Mouse (Mus musculus) forebrain, embryonic 12.5 days (tissue): ENCODE measurements around the gene Prex1. TPM values are rescaled to one million over a fixed set of nuclear protein-coding genes. Genes with fewer than 3 reads are reported as not detected.
"Not testable (repeated sequence)": the region's sequence is repeated elsewhere in the genome, so short reads cannot be mapped to it uniquely, and the experiment has no call there.

Experiments used
- ATAC-seq: fragments of 200-750 bp; cut with Nextera tagmentation; 2 replicates; pipeline ENCODE4 v1.8.0; 2017; ENCODE audit warnings: moderate TSS enrichment; ENCODE audit not compliant: low FRiP score
- H3K27ac ChIP-seq: fragments of 300-500 bp; sonication (generic); 2 replicates; pipeline ENCODE4 v1.5.1; 2016; ENCODE audit warnings: mild to moderate bottlenecking
- H3K27me3 ChIP-seq: fragments of 300-500 bp; sonication (generic); 2 replicates; pipeline ENCODE4 v1.6.1; 2016; ENCODE audit warnings: mild to moderate bottlenecking
- H3K36me3 ChIP-seq: fragments of 300-500 bp; sonication (generic); replicated peaks from 2 replicates; pipeline ENCODE4 v1.6.1; 2016; ENCODE audit warnings: mild to moderate bottlenecking
- H3K4me1 ChIP-seq: fragments of 300-500 bp; sonication (generic); 2 replicates; pipeline ENCODE4 v1.6.1; 2016
- H3K4me2 ChIP-seq: fragments of 300-500 bp; sonication (generic); 2 replicates; pipeline ENCODE4 v1.6.1; 2016; ENCODE audit warnings: mild to moderate bottlenecking, moderate library complexity
- H3K4me3 ChIP-seq: fragments of 300-500 bp; sonication (generic); replicated peaks from 2 replicates; pipeline ENCODE4 v1.5.1; 2016; ENCODE audit warnings: mild to moderate bottlenecking
- H3K9ac ChIP-seq: fragments of 300-500 bp; sonication (generic); 2 replicates; pipeline ENCODE4 v1.6.1; 2016; ENCODE audit warnings: mild to moderate bottlenecking
- H3K9me3 ChIP-seq: fragments of 300-500 bp; sonication (generic); 2 replicates; pipeline ENCODE4 v1.6.1; 2016
- WGBS: fragments of 180-500 bp; shearing (Covaris S2); methylation state at CpG from one replicate; pipeline ENCODE4 v1.1.7; 2016; 5-methylcytosine and 5-hydroxymethylcytosine counted together
- polyA plus RNA-seq: library from polyadenylated mRNA; unstranded; fragments of >200 nt; fragmentation: Nextera tagmentation; extraction: Ambion mirVana; gene quantifications from 2 replicates; pipeline ENCODE4 v1.2.1, GENCODE M21; 2016

Gene Prex1
- polyA plus RNA-seq, 1 experiment from 2014 or later, result 29.9 TPM

GRCm38 (mm10) chr2:166522612-166523120 is 191.0 kb downstream of the Prex1 start:
- WGBS, result 86% methylated on average over 15 of the region's 15 CpGs
- Histone ChIP-seq H3K27me3 (peaks cover 27% of the 10 kb centered on the region), H3K9me3 (no peaks in the 10 kb centered on the region), H3K4me2 (no peak overlapping the region), H3K27ac (no peak overlapping the region), H3K9ac (no peak overlapping the region), H3K4me1 (peaks cover 20% of the 10 kb centered on the region), H3K4me3 (no peak overlapping the region), H3K36me3 (no peaks in the 10 kb centered on the region)
- no peak for ATAC-seq

GRCm38 (mm10) chr2:166521878-166522611 is 191.6 kb downstream of the Prex1 start:
- Histone ChIP-seq H3K9ac (no peak overlapping the region), H3K4me1 (peaks cover 25% of the 10 kb centered on the region), H3K27me3 (peaks cover 27% of the 10 kb centered on the region), H3K4me3 (no peak overlapping the region), H3K36me3 (no peaks in the 10 kb centered on the region), H3K9me3 (no peaks in the 10 kb centered on the region), H3K4me2 (no peak overlapping the region), H3K27ac (no peak overlapping the region)
- ATAC-seq, result no peak
- WGBS, result 45% methylated on average over 16 of the region's 16 CpGs

GRCm38 (mm10) chr2:166521461-166521860 is 192.2 kb downstream of the Prex1 start:
- Histone ChIP-seq H3K4me3 (no peak overlapping the region), H3K27ac (0 out of 2 replicates have a peak overlapping the region, but pooled peaks have one; percentile 2), H3K27me3 (peaks cover 27% of the 10 kb centered on the region), H3K4me2 (no peak overlapping the region), H3K9me3 (no peaks in the 10 kb centered on the region), H3K9ac (no peak overlapping the region), H3K4me1 (peaks cover 31% of the 10 kb centered on the region), H3K36me3 (no peaks in the 10 kb centered on the region)
- ATAC-seq, result no peak
- 87% methylated on average over 5 of the region's 5 CpGs for WGBS

- Histone ChIP-seq H3K9me3 (no peaks in the 10 kb centered on the region), H3K36me3 (no peaks in the 10 kb centered on the region), H3K9ac (no peak overlapping the region), H3K27me3 (peaks cover 34% of the 10 kb centered on the region), H3K4me2 (no peak overlapping the region), H3K4me1 (peaks cover 32% of the 10 kb centered on the region), H3K27ac (no peak overlapping the region), H3K4me3 (no peak overlapping the region)
- ATAC-seq, result no peak
- 91% methylated on average over 12 of the region's 12 CpGs for WGBS
Measured at GRCm38 (mm10) chr2:166520536-166520935, 193.1 kb downstream of the Prex1 start.

GRCm38 (mm10) chr2:166517392-166518174 is 196.0 kb downstream of the Prex1 start:
- not testable (repeated sequence) for H3K4me3 ChIP-seq, H3K9ac ChIP-seq, H3K9me3 ChIP-seq, H3K36me3 ChIP-seq
- under 1% methylated on average over 15 of the region's 17 CpGs for WGBS
- Histone ChIP-seq H3K27ac (peak overlapping the region; percentile 69), H3K4me1 (peaks cover 29% of the 10 kb centered on the region), H3K4me2 (peak overlapping the region; percentile 38), H3K27me3 (peaks cover 54% of the 10 kb centered on the region)
- ATAC-seq, result peak; percentile 76

- H3K9me3 ChIP-seq, result no peaks in the 10 kb centered on the region
- no peak overlapping the region for H3K4me3 ChIP-seq
- peaks cover 22% of the 10 kb centered on the region for H3K4me1 ChIP-seq
- peak overlapping the region; percentile 38 for H3K4me2 ChIP-seq
- WGBS, result 11% methylated on average over 6 of the region's 6 CpGs
- H3K27me3 ChIP-seq, result peaks cover 54% of the 10 kb centered on the region
- no peak for ATAC-seq
- no peak overlapping the region for H3K9ac ChIP-seq
- peak overlapping the region; percentile 69 for H3K27ac ChIP-seq
- no peaks in the 10 kb centered on the region for H3K36me3 ChIP-seq
Measured at GRCm38 (mm10) chr2:166516818-166517353, 196.7 kb downstream of the Prex1 start.

Other genes starting within 250 kb of the Prex1 start
- gene Trp53rkb, start 78.7 kb upstream of the Prex1 start, polyA plus RNA-seq, result 10.0 and 11.1 TPM in 2 replicates
- 5.3 and 5.8 TPM in 2 replicates for gene Arfgef2, start 91.8 kb upstream of the Prex1 start, polyA plus RNA-seq
- 173 and 188 TPM in 2 replicates for gene Cse1l, start 192.2 kb upstream of the Prex1 start, polyA plus RNA-seq